Mouse (Mus musculus) embryonic facial prominence, embryonic 12.5 days (tissue): ENCODE data around the gene 2310033P09Rik. TPM values are rescaled to one million over a fixed set of nuclear protein-coding genes. Genes with fewer than 3 reads are reported as not detected.
A peak's percentile ranks its signal among the peaks of the same experiment; 100 is the strongest.
"Not testable (repeated sequence)": the region's sequence is repeated elsewhere in the genome, so short reads cannot be mapped to it uniquely, and the experiment has no call there.

ENCODE experiments used
- ATAC-seq: fragments of 200-750 bp; cut with Nextera tagmentation; 2 replicates; pipeline ENCODE4 v1.8.0; 2017; ENCODE audit not compliant: insufficient number of reproducible peaks, insufficient read depth, low FRiP score, low TSS enrichment
- H3K27ac ChIP-seq: fragments of 300-500 bp; sonication (generic); 2 replicates; pipeline ENCODE4 v1.5.1; 2016; ENCODE audit warnings: mild to moderate bottlenecking
- H3K27me3 ChIP-seq: fragments of 300-500 bp; sonication (generic); 2 replicates; pipeline ENCODE4 v1.6.1; 2016; ENCODE audit warnings: mild to moderate bottlenecking, moderate library complexity
- H3K36me3 ChIP-seq: fragments of 300-500 bp; sonication (generic); 2 replicates; pipeline ENCODE4 v1.6.1; 2016; ENCODE audit warnings: mild to moderate bottlenecking
- H3K4me1 ChIP-seq: fragments of 300-500 bp; sonication (generic); 2 replicates; pipeline ENCODE4 v1.6.1; 2016
- H3K4me2 ChIP-seq: fragments of 300-500 bp; sonication (generic); replicated peaks from 2 replicates; pipeline ENCODE4 v1.6.1; 2016; ENCODE audit warnings: mild to moderate bottlenecking, moderate library complexity
- H3K4me3 ChIP-seq: fragments of 300-500 bp; sonication (generic); 2 replicates; pipeline ENCODE4 v1.5.1; 2016; ENCODE audit warnings: mild to moderate bottlenecking
- H3K9ac ChIP-seq: fragments of 300-500 bp; sonication (generic); 2 replicates; pipeline ENCODE4 v1.6.1; 2016; ENCODE audit warnings: mild to moderate bottlenecking, moderate library complexity
- H3K9me3 ChIP-seq: fragments of 300-500 bp; sonication (generic); 2 replicates; pipeline ENCODE4 v1.6.1; 2016; ENCODE audit warnings: mild to moderate bottlenecking, moderate library complexity
- WGBS: fragments of 180-500 bp; shearing (Covaris S2); methylation state at CpG from one replicate; pipeline ENCODE4 v1.1.7; 2016; 5-methylcytosine and 5-hydroxymethylcytosine counted together
- polyA plus RNA-seq: library from polyadenylated mRNA; unstranded; fragments of >200 nt; fragmentation: Nextera tagmentation; extraction: Ambion mirVana; gene quantifications from 2 replicates; pipeline ENCODE4 v1.2.1, GENCODE M21; 2016

The 2310033P09Rik gene
- polyA plus RNA-seq, 1 experiment from 2014 or later: 40.5 TPM

- Histone ChIP-seq H3K4me2 (peak within 1 kb of the TSS; percentile 73), H3K4me1 (peaks cover 14% of the 10 kb centered on the region), H3K4me3 (peak within 1 kb of the TSS; percentile 89), H3K9me3 (no peaks in the 10 kb centered on the region), H3K36me3 (peaks cover 40% of the 10 kb centered on the region), H3K9ac (peak within 1 kb of the TSS; percentile 78), H3K27ac (peak within 1 kb of the TSS; percentile 72), H3K27me3 (no peaks in the 10 kb centered on the region)
- under 1% methylated on average over 63 of the region's 63 CpGs for WGBS
- ATAC-seq: peak; percentile 87
Observed at GRCm38 (mm10) chr11:59202081-59202995, 5.8 kb upstream of the 2310033P09Rik start, which contains the start of gene Mrpl55. TSS of gene Mrpl55 (plus strand) at chr11:59202486.

- H3K4me3 ChIP-seq: peak overlapping the region; percentile 83
- H3K27ac ChIP-seq: peak overlapping the region; percentile 89
- peak overlapping the region; percentile 93 for H3K4me2 ChIP-seq
- ATAC-seq: peak; percentile 55; the same call in 1 of the 2 replicates
- WGBS: 12% methylated on average over 18 of the region's 18 CpGs
- peaks cover 67% of the 10 kb centered on the region for H3K36me3 ChIP-seq
- H3K9ac ChIP-seq: peak overlapping the region; percentile 82
- H3K27me3 ChIP-seq: no peaks in the 10 kb centered on the region
- peaks cover 15% of the 10 kb centered on the region for H3K4me1 ChIP-seq
- H3K9me3 ChIP-seq: no peaks in the 10 kb centered on the region
Observed at GRCm38 (mm10) chr11:59209003-59209441, 901 bp downstream of the 2310033P09Rik start.

GRCm38 (mm10) chr11:59209580-59209979 lies 1.5 kb downstream of the 2310033P09Rik start:
- H3K4me2 ChIP-seq: peak overlapping the region; percentile 93; the same call in 1 of the 2 replicates
- peak overlapping the region; percentile 89; the same call in 1 of the 2 replicates for H3K27ac ChIP-seq
- no peaks in the 10 kb centered on the region for H3K27me3 ChIP-seq
- 78% methylated on average over 5 of the region's 5 CpGs for WGBS
- H3K9me3 ChIP-seq: no peaks in the 10 kb centered on the region
- H3K4me3 ChIP-seq: peak overlapping the region; percentile 83
- H3K9ac ChIP-seq: no peak overlapping the region
- H3K4me1 ChIP-seq: peaks cover 15% of the 10 kb centered on the region
- H3K36me3 ChIP-seq: peaks cover 62% of the 10 kb centered on the region
- ATAC-seq: no peak

GRCm38 (mm10) chr11:59210020-59210419 lies 1.9 kb downstream of the 2310033P09Rik start:
- no peak overlapping the region for H3K9ac ChIP-seq
- WGBS: 92% methylated on average over 4 of the region's 4 CpGs
- no peaks in the 10 kb centered on the region for H3K27me3 ChIP-seq
- H3K27ac ChIP-seq: no peak overlapping the region
- no peak overlapping the region for H3K4me2 ChIP-seq
- H3K4me3 ChIP-seq: no peak overlapping the region
- no peak for ATAC-seq
- H3K36me3 ChIP-seq: peaks cover 57% of the 10 kb centered on the region
- peaks cover 15% of the 10 kb centered on the region for H3K4me1 ChIP-seq
- H3K9me3 ChIP-seq: no peaks in the 10 kb centered on the region

GRCm38 (mm10) chr11:59211561-59211960 lies 3.4 kb downstream of the 2310033P09Rik start:
- Histone ChIP-seq H3K4me1 (peaks cover 15% of the 10 kb centered on the region), H3K36me3 (peaks cover 45% of the 10 kb centered on the region)
- ATAC-seq, H3K9ac ChIP-seq, H3K27ac ChIP-seq, H3K27me3 ChIP-seq, H3K9me3 ChIP-seq, H3K4me2 ChIP-seq, H3K4me3 ChIP-seq: not testable (repeated sequence)
- 89% methylated on average over 9 of the region's 9 CpGs for WGBS

GRCm38 (mm10) chr11:59212320-59212719 lies 4.2 kb downstream of the 2310033P09Rik start:
- not testable (repeated sequence) for ATAC-seq

GRCm38 (mm10) chr11:59212892-59213494 lies 4.9 kb downstream of the 2310033P09Rik start:
- H3K4me2 ChIP-seq: no peak overlapping the region
- peaks cover 43% of the 10 kb centered on the region for H3K36me3 ChIP-seq
- no peak overlapping the region for H3K27ac ChIP-seq
- no peak for ATAC-seq
- H3K4me1 ChIP-seq: peaks cover 20% of the 10 kb centered on the region
- H3K9me3 ChIP-seq: no peaks in the 10 kb centered on the region
- H3K27me3 ChIP-seq: no peaks in the 10 kb centered on the region
- H3K9ac ChIP-seq: no peak overlapping the region
- no peak overlapping the region for H3K4me3 ChIP-seq
- 91% methylated on average over 12 of the region's 12 CpGs for WGBS

More at GRCm38 (mm10) chr11:59212320-59212719, 4.2 kb downstream of the 2310033P09Rik start:
- H3K9me3 ChIP-seq, H3K4me3 ChIP-seq, H3K4me2 ChIP-seq, H3K27ac ChIP-seq, H3K27me3 ChIP-seq, H3K9ac ChIP-seq: not testable (repeated sequence)
- Histone ChIP-seq H3K4me1 (peaks cover 15% of the 10 kb centered on the region), H3K36me3 (peaks cover 39% of the 10 kb centered on the region)
- WGBS: 77% methylated on average over 12 of the region's 12 CpGs

- no peak overlapping the region for H3K4me2 ChIP-seq
- WGBS: 83% methylated on average over 3 of the region's 3 CpGs
- H3K27ac ChIP-seq: no peak overlapping the region
- ATAC-seq: no peak
- H3K9ac ChIP-seq: no peak overlapping the region
- H3K4me3 ChIP-seq: no peak overlapping the region
- peaks cover 8% of the 10 kb centered on the region; the same call in 1 of the 2 replicates for H3K4me1 ChIP-seq
- peaks cover 36% of the 10 kb centered on the region for H3K36me3 ChIP-seq
- H3K9me3 ChIP-seq: no peaks in the 10 kb centered on the region
- no peaks in the 10 kb centered on the region for H3K27me3 ChIP-seq
Observed at GRCm38 (mm10) chr11:59216955-59217354, 8.8 kb downstream of the 2310033P09Rik start.

GRCm38 (mm10) chr11:59218389-59218998 lies 10.4 kb downstream of the 2310033P09Rik start:
- H3K4me2 ChIP-seq: no peak overlapping the region
- H3K36me3 ChIP-seq: peaks cover 24% of the 10 kb centered on the region
- no peaks in the 10 kb centered on the region for H3K9me3 ChIP-seq
- WGBS: 70% methylated on average over 4 of the region's 4 CpGs
- no peak for ATAC-seq
- 0 out of 2 replicates have a peak overlapping the region, but pooled peaks have one; percentile 4 for H3K27ac ChIP-seq
- no peak overlapping the region for H3K4me3 ChIP-seq
- H3K4me1 ChIP-seq: peaks cover 11% of the 10 kb centered on the region; the same call in 1 of the 2 replicates
- no peak overlapping the region for H3K9ac ChIP-seq
- H3K27me3 ChIP-seq: no peaks in the 10 kb centered on the region

- H3K4me2 ChIP-seq: no peak overlapping the region
- peaks cover 23% of the 10 kb centered on the region for H3K36me3 ChIP-seq
- ATAC-seq: no peak
- H3K9me3 ChIP-seq: no peaks in the 10 kb centered on the region
- peaks cover 16% of the 10 kb centered on the region; the same call in 1 of the 2 replicates for H3K4me1 ChIP-seq
- H3K27me3 ChIP-seq: no peaks in the 10 kb centered on the region
- H3K9ac ChIP-seq: no peak overlapping the region
- no peak overlapping the region for H3K27ac ChIP-seq
- no peak overlapping the region for H3K4me3 ChIP-seq
Observed at GRCm38 (mm10) chr11:59219064-59219463, 10.9 kb downstream of the 2310033P09Rik start.

- Histone ChIP-seq H3K4me3 (no peak overlapping the region), H3K4me1 (peaks cover 34% of the 10 kb centered on the region), H3K27ac (no peak overlapping the region), H3K36me3 (peaks cover 23% of the 10 kb centered on the region), H3K27me3 (no peaks in the 10 kb centered on the region), H3K9me3 (no peaks in the 10 kb centered on the region), H3K9ac (no peak overlapping the region), H3K4me2 (no peak overlapping the region)
- no peak for ATAC-seq
Observed at GRCm38 (mm10) chr11:59221604-59222003, 13.5 kb downstream of the 2310033P09Rik start.
